Mouse (Mus musculus) midbrain, embryonic 15.5 days (tissue): ENCODE measurements around the gene Rfng. TPM values are rescaled to one million over a fixed set of nuclear protein-coding genes. Genes with fewer than 3 reads are reported as not detected.
"Not testable (repeated sequence)": the region's sequence is repeated elsewhere in the genome, so short reads cannot be mapped to it uniquely, and the experiment has no call there.

Experiments
- ATAC-seq: fragments of 200-750 bp; cut with Nextera tagmentation; replicated peaks from 2 replicates; pipeline ENCODE4 v1.8.0; 2017; ENCODE audit warnings: moderate TSS enrichment
- H3K27ac ChIP-seq: fragments of 300-500 bp; sonication (generic); 2 replicates; pipeline ENCODE4 v1.5.1; 2015; ENCODE audit warnings: mild to moderate bottlenecking, inconsistent platforms
- H3K27me3 ChIP-seq: fragments of 300-500 bp; sonication (generic); replicated peaks from 2 replicates; pipeline ENCODE4 v1.6.1; 2015; ENCODE audit warnings: inconsistent platforms
- H3K36me3 ChIP-seq: fragments of 300-500 bp; sonication (generic); replicated peaks from 2 replicates; pipeline ENCODE4 v1.6.1; 2015; ENCODE audit warnings: inconsistent platforms
- H3K4me1 ChIP-seq: fragments of 300-500 bp; sonication (generic); 2 replicates; pipeline ENCODE4 v1.6.1; 2015; ENCODE audit warnings: inconsistent platforms
- H3K4me2 ChIP-seq: fragments of 300-500 bp; sonication (generic); 2 replicates; pipeline ENCODE4 v1.6.1; 2015; ENCODE audit warnings: inconsistent platforms, mild to moderate bottlenecking, moderate library complexity
- H3K4me3 ChIP-seq: fragments of 300-500 bp; sonication (generic); 2 replicates; pipeline ENCODE4 v1.5.1; 2015; ENCODE audit warnings: mild to moderate bottlenecking, inconsistent platforms
- H3K9ac ChIP-seq: fragments of 300-500 bp; sonication (generic); 2 replicates; pipeline ENCODE4 v1.6.1; 2015; ENCODE audit warnings: mild to moderate bottlenecking, inconsistent platforms
- H3K9me3 ChIP-seq: fragments of 300-500 bp; sonication (generic); 2 replicates; pipeline ENCODE4 v1.6.1; 2016; ENCODE audit warnings: inconsistent platforms
- WGBS: fragments of 180-500 bp; shearing (Covaris S2); methylation state at CpG from one replicate; pipeline ENCODE4 v1.1.7; 2015; ENCODE audit warnings: mixed read lengths; 5-methylcytosine and 5-hydroxymethylcytosine counted together
- polyA plus RNA-seq: library from polyadenylated mRNA; unstranded; fragments of >200 nt; fragmentation: Nextera tagmentation; extraction: Ambion mirVana; gene quantifications from 2 replicates; pipeline ENCODE4 v1.2.1, GENCODE M21; 2015

Gene Rfng
- 137 and 138 TPM in 2 replicates for polyA plus RNA-seq

- Histone ChIP-seq H3K9ac (peak within 1 kb of the TSS; percentile 97), H3K4me1 (peaks cover 27% of the 10 kb centered on the region), H3K27me3 (no peaks in the 10 kb centered on the region), H3K4me2 (peak within 1 kb of the TSS; percentile 97), H3K36me3 (peaks cover 24% of the 10 kb centered on the region), H3K9me3 (no peaks in the 10 kb centered on the region), H3K27ac (peak within 1 kb of the TSS; percentile 85), H3K4me3 (peak within 1 kb of the TSS; percentile 95)
- ATAC-seq, result peak; percentile 91
- WGBS, result 1% methylated on average over 93 of the region's 107 CpGs
Observed at GRCm38 (mm10) chr11:120784064-120784791, at the start of gene Rfng, which contains the start of gene Gps1. Rfng (minus strand) TSS chr11:120784207. Gps1 (plus strand) TSS chr11:120784272.

GRCm38 (mm10) chr11:120832962-120833361 lies 49.0 kb upstream of the Rfng start:
- not testable (repeated sequence) for H3K9me3 ChIP-seq, ATAC-seq, H3K4me2 ChIP-seq, H3K4me1 ChIP-seq, H3K36me3 ChIP-seq, H3K27me3 ChIP-seq, H3K4me3 ChIP-seq, H3K9ac ChIP-seq
- 91% methylated on average over 5 of the region's 5 CpGs for WGBS
- H3K27ac ChIP-seq, result peak overlapping the region; percentile 54

GRCm38 (mm10) chr11:120831659-120832440 lies 47.8 kb upstream of the Rfng start:
- H3K4me2 ChIP-seq, result no peak overlapping the region

GRCm38 (mm10) chr11:120830686-120831085 lies 46.7 kb upstream of the Rfng start:
- H3K36me3 ChIP-seq, result no peaks in the 10 kb centered on the region
- ATAC-seq, result no peak
- H3K9me3 ChIP-seq, result no peaks in the 10 kb centered on the region
- H3K9ac ChIP-seq, result no peak overlapping the region
- peaks cover 8% of the 10 kb centered on the region for H3K4me1 ChIP-seq
- H3K27ac ChIP-seq, result no peak overlapping the region
- no peak overlapping the region for H3K4me2 ChIP-seq
- whole genome bisulfite sequencing, result 83% methylated on average over 12 of the region's 12 CpGs
- no peaks in the 10 kb centered on the region for H3K27me3 ChIP-seq
- no peak overlapping the region for H3K4me3 ChIP-seq

More at GRCm38 (mm10) chr11:120831659-120832440, 47.8 kb upstream of the Rfng start:
- no peaks in the 10 kb centered on the region for H3K9me3 ChIP-seq
- no peak overlapping the region for H3K9ac ChIP-seq
- H3K4me3 ChIP-seq, result no peak overlapping the region
- H3K27me3 ChIP-seq, result no peaks in the 10 kb centered on the region
- H3K36me3 ChIP-seq, result no peaks in the 10 kb centered on the region
- no peak overlapping the region for H3K27ac ChIP-seq
- no peak for ATAC-seq
- no peaks in the 10 kb centered on the region for H3K4me1 ChIP-seq
- 91% methylated on average over 3 of the region's 3 CpGs for WGBS

GRCm38 (mm10) chr11:120829757-120830532 lies 45.9 kb upstream of the Rfng start:
- no peaks in the 10 kb centered on the region for H3K27me3 ChIP-seq
- no peak overlapping the region for H3K9ac ChIP-seq
- H3K9me3 ChIP-seq, result no peaks in the 10 kb centered on the region
- no peaks in the 10 kb centered on the region for H3K36me3 ChIP-seq
- peaks cover 16% of the 10 kb centered on the region for H3K4me1 ChIP-seq
- no peak overlapping the region for H3K4me3 ChIP-seq
- 87% methylated on average over 10 of the region's 10 CpGs for WGBS
- no peak for ATAC-seq
- no peak overlapping the region for H3K27ac ChIP-seq
- no peak overlapping the region for H3K4me2 ChIP-seq

GRCm38 (mm10) chr11:120828416-120828815 lies 44.4 kb upstream of the Rfng start:
- no peaks in the 10 kb centered on the region for H3K36me3 ChIP-seq
- H3K9ac ChIP-seq, result no peak overlapping the region
- H3K4me3 ChIP-seq, result no peak overlapping the region
- H3K27me3 ChIP-seq, result no peaks in the 10 kb centered on the region
- WGBS, result 70% methylated on average over 4 of the region's 4 CpGs
- no peak overlapping the region for H3K27ac ChIP-seq
- H3K4me2 ChIP-seq, result no peak overlapping the region
- peaks cover 17% of the 10 kb centered on the region for H3K4me1 ChIP-seq
- no peak for ATAC-seq
- no peaks in the 10 kb centered on the region for H3K9me3 ChIP-seq

GRCm38 (mm10) chr11:120826016-120826953 lies 42.3 kb upstream of the Rfng start:
- Histone ChIP-seq H3K36me3 (no peaks in the 10 kb centered on the region), H3K27me3 (no peaks in the 10 kb centered on the region), H3K9me3 (no peaks in the 10 kb centered on the region), H3K4me1 (peaks cover 36% of the 10 kb centered on the region), H3K4me3 (no peak overlapping the region), H3K9ac (0 out of 2 replicates have a peak overlapping the region, but pooled peaks have one; percentile 57), H3K4me2 (no peak overlapping the region), H3K27ac (peak overlapping the region; percentile 99)
- no peak for ATAC-seq
- WGBS, result 82% methylated on average over 8 of the region's 8 CpGs

GRCm38 (mm10) chr11:120825289-120825863 lies 41.4 kb upstream of the Rfng start:
- Histone ChIP-seq H3K9me3 (no peaks in the 10 kb centered on the region), H3K27ac (peak overlapping the region; percentile 99), H3K27me3 (no peaks in the 10 kb centered on the region), H3K4me2 (peak overlapping the region; percentile 90), H3K4me1 (peaks cover 45% of the 10 kb centered on the region), H3K36me3 (0 out of 2 replicates have a peak, but pooled peaks cover 6% of the 10 kb centered on the region), H3K9ac (peak overlapping the region; percentile 57), H3K4me3 (peak overlapping the region; percentile 56)
- 41% methylated on average over 4 of the region's 4 CpGs for WGBS
- no peak for ATAC-seq

GRCm38 (mm10) chr11:120824787-120825288 lies 40.8 kb upstream of the Rfng start:
- peak overlapping the region; percentile 57 for H3K9ac ChIP-seq
- H3K4me3 ChIP-seq, result peak overlapping the region; percentile 56
- no peaks in the 10 kb centered on the region for H3K9me3 ChIP-seq
- H3K4me1 ChIP-seq, result peaks cover 45% of the 10 kb centered on the region
- peak overlapping the region; percentile 90 for H3K4me2 ChIP-seq
- WGBS, result under 1% methylated on average over 20 of the region's 21 CpGs
- H3K27ac ChIP-seq, result peak overlapping the region; percentile 99
- ATAC-seq, result peak; percentile 19
- H3K27me3 ChIP-seq, result no peaks in the 10 kb centered on the region
- H3K36me3 ChIP-seq, result peaks cover 10% of the 10 kb centered on the region; the same call in 1 of the 2 replicates

- peak; percentile 92 for ATAC-seq
- H3K27ac ChIP-seq, result peak within 1 kb of the TSS; percentile 99
- peak within 1 kb of the TSS; percentile 90 for H3K4me2 ChIP-seq
- peaks cover 17% of the 10 kb centered on the region; the same call in 1 of the 2 replicates for H3K36me3 ChIP-seq
- no peaks in the 10 kb centered on the region for H3K27me3 ChIP-seq
- no peaks in the 10 kb centered on the region for H3K9me3 ChIP-seq
- peak within 1 kb of the TSS; percentile 76 for H3K9ac ChIP-seq
- peaks cover 45% of the 10 kb centered on the region for H3K4me1 ChIP-seq
- H3K4me3 ChIP-seq, result peak within 1 kb of the TSS; percentile 56
- WGBS, result under 1% methylated on average over 106 of the region's 109 CpGs
Observed at GRCm38 (mm10) chr11:120823956-120824786, 40.2 kb upstream of the Rfng start, which contains the start of gene Fasn. Fasn (minus strand) TSS chr11:120824547.
